9 mouse cellular contexts compared by ENCODE assay signal in the genomic region with DNA sequence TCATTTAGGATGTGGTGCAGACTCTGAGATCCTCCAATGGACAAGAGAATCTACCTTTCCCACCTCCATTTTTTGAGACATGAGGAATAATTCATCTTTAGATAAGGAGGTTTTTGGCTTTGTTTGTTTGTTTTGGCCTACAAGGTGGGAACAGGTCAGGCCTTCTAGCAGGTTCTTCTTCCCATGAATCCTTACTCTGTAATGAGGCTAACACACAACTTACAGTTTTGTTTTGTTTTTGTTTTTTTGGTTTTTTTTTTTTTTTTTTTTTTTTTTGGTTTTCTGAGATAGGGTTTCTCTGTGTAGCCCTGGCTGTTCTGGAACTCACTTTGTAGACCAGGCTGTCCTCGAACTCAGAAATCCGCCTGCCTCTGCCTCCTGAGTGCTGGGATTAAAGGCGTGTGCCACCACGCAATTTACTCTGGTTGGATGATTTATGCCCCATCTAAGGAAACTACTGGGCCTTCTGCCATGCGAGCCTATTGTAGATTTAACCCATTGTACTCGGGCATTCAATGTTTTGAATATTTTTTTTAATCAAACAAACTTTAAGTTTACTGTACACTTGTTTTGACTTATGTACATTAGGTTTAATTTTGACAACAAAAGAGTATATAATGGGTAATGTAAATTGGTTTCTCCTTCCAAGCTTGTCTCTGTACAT. TPM values are rescaled to one million over a fixed set of nuclear protein-coding genes. Genes with fewer than 3 reads are reported as not detected.
DNase-seq lines count a peak whose midpoint lies in the region; ATAC-seq and TF ChIP-seq lines count a peak whose summit lies in the region.
"Had no signal": no experiment of that assay in that cellular context is flagged by ENCODE, and none has a peak within 500 bp of the region (broad histone marks: within the 10 kb centered on the region; RNA-seq: fewer than 3 reads in every experiment).

No protein-coding gene starts in this region.

- no peak overlapping the region for H3K9ac ChIP-seq in embryonic facial prominence, embryonic 14.5 days (ENCODE audit: low read depth, low read length)
- H3K9ac ChIP-seq in midbrain, postnatal 0 days (replicated peaks; ENCODE audit: low read length, poor library complexity, severe bottlenecking): no peak overlapping the region

- H3K9me3 ChIP-seq in embryonic facial prominence, embryonic 14.5 days (ENCODE audit: control insufficient read depth, low read length): no peaks in the 10 kb centered on the region
- no peaks in the 10 kb centered on the region for H3K9me3 ChIP-seq in limb, embryonic 10.5 days (replicated peaks)
- no peaks in the 10 kb centered on the region for H3K9me3 ChIP-seq in midbrain, postnatal 0 days (ENCODE audit: low read length)

- H3K4me2 ChIP-seq in embryonic facial prominence, embryonic 14.5 days (ENCODE audit: low read depth, low read length): peak overlapping the region; percentile 78
- H3K4me2 ChIP-seq in midbrain, postnatal 0 days (ENCODE audit: low read depth, low read length, poor library complexity, severe bottlenecking): peak overlapping the region; percentile 80; the same call in 1 of the 2 replicates

- peak; percentile 19 for DNase-seq in kidney, adult 18-20 months
- no peak for DNase-seq in kidney, adult 11 months
- DNase-seq in embryonic facial prominence, embryonic 14.5 days (ENCODE audit: low spot score): no peak
- no peak for DNase-seq in limb, embryonic 10.5 days (ENCODE audit: low spot score)
- no peak for DNase-seq in midbrain, postnatal 0 days (ENCODE audit: low spot score)
- DNase-seq in frontal cortex, adult 2 months (ENCODE audit: extremely low spot score in 1 of 2, low spot score in 1 of 2): no peak
- DNase-seq in thymus, postnatal 4 days: no peak
- DNase-seq in layer of hippocampus, postnatal 36 days: no peak

- H3K36me3 ChIP-seq in embryonic facial prominence, embryonic 14.5 days (ENCODE audit: control insufficient read depth, insufficient read depth, low read length): peaks cover 16% of the 10 kb centered on the region; the same call in 1 of the 2 replicates
- H3K36me3 ChIP-seq in limb, embryonic 10.5 days: peaks cover 22% of the 10 kb centered on the region
- H3K36me3 ChIP-seq in midbrain, postnatal 0 days (ENCODE audit: insufficient read depth, low read length): no peaks in the 10 kb centered on the region

- no peaks in the 10 kb centered on the region for H3K27me3 ChIP-seq in embryonic facial prominence, embryonic 14.5 days (replicated peaks; ENCODE audit: control insufficient read depth, insufficient read depth, low read length)
- H3K27me3 ChIP-seq in limb, embryonic 10.5 days (ENCODE audit: low read depth, poor library complexity, severe bottlenecking): no peaks in the 10 kb centered on the region
- no peaks in the 10 kb centered on the region for H3K27me3 ChIP-seq in midbrain, postnatal 0 days (ENCODE audit: insufficient read depth, low read length)

- peak overlapping the region; percentile 80; the same call in 1 of the 2 replicates for H3K4me3 ChIP-seq in embryonic facial prominence, embryonic 14.5 days (ENCODE audit: low read depth, low read length)
- H3K4me3 ChIP-seq in limb, embryonic 10.5 days: peak overlapping the region; percentile 84
- H3K4me3 ChIP-seq in midbrain, postnatal 0 days (ENCODE audit: low read depth, low read length): no peak overlapping the region

- peaks cover 8% of the 10 kb centered on the region for H3K4me1 ChIP-seq in embryonic facial prominence, embryonic 14.5 days (ENCODE audit: control insufficient read depth, insufficient read depth, low read length)
- peaks cover 11% of the 10 kb centered on the region for H3K4me1 ChIP-seq in limb, embryonic 10.5 days
- H3K4me1 ChIP-seq in midbrain, postnatal 0 days (ENCODE audit: insufficient read depth, low read length): peaks cover 2% of the 10 kb centered on the region; the same call in 1 of the 2 replicates

- no peak for TF ChIP-seq CTCF in midbrain, postnatal 0 days (IDR thresholded peaks at IDR 0.05)

- 75% methylated on average over 6 of the region's 6 CpGs for WGBS in embryonic facial prominence, embryonic 14.5 days
- 74% methylated on average over 6 of the region's 6 CpGs for WGBS in limb, embryonic 10.5 days
- 82% methylated on average over 6 of the region's 6 CpGs for WGBS in midbrain, postnatal 0 days

- peak overlapping the region; percentile 81 for H3K27ac ChIP-seq in embryonic facial prominence, embryonic 14.5 days (replicated peaks; ENCODE audit: low read depth, low read length)
- H3K27ac ChIP-seq in limb, embryonic 10.5 days: peak overlapping the region; percentile 90
- H3K27ac ChIP-seq in midbrain, postnatal 0 days (ENCODE audit: low read depth, low read length): no peak overlapping the region

- no peak for ATAC-seq in embryonic facial prominence, embryonic 14.5 days (ENCODE audit: low read depth)
- no peak for ATAC-seq in midbrain, postnatal 0 days (ENCODE audit: low FRiP score)

RNA-seq across cellular contexts. Expression of gene Depdc5, which starts 0.9 kb away (rescaled TPM):
- 18.3 and 21.0 TPM in 2 replicates for polyA plus RNA-seq in embryonic facial prominence, embryonic 14.5 days (2014; fragmentation: Nextera tagmentation; extraction: Ambion mirVana)
- 37.9 TPM in 2 replicates for polyA plus RNA-seq in limb, embryonic 10.5 days (2016; fragmentation: Nextera tagmentation; extraction: Ambion mirVana)
- total RNA-seq in midbrain, postnatal 0 days (2014; rRNA removed): 37.5 and 55.3 TPM in 2 replicates
- 15.1 and 18.1 TPM in 2 replicates for polyA plus RNA-seq in midbrain, postnatal 0 days (2015; fragmentation: Nextera tagmentation; extraction: Ambion mirVana)
- 43.1 and 48.9 TPM in 2 replicates for polyA plus RNA-seq in frontal cortex, adult 2 months (2012; rRNA removed)
- total RNA-seq in layer of hippocampus, postnatal 36 days (2021): 10 to 100 TPM; 64.3 to 69.0 TPM

RNA-seq across cellular contexts. Expression of gene Prr14l, which starts 8.5 kb away (rescaled TPM):
- 11.6 and 14.0 TPM in 2 replicates for polyA plus RNA-seq in embryonic facial prominence, embryonic 14.5 days (2014; fragmentation: Nextera tagmentation; extraction: Ambion mirVana)
- 20.7 and 21.8 TPM in 2 replicates for polyA plus RNA-seq in limb, embryonic 10.5 days (2016; fragmentation: Nextera tagmentation; extraction: Ambion mirVana)
- 17.4 and 21.1 TPM in 2 replicates for total RNA-seq in midbrain, postnatal 0 days (2014; rRNA removed)
- polyA plus RNA-seq in midbrain, postnatal 0 days (2015; fragmentation: Nextera tagmentation; extraction: Ambion mirVana): 6.1 and 13.5 TPM in 2 replicates
- 15.0 and 15.2 TPM in 2 replicates for polyA plus RNA-seq in frontal cortex, adult 2 months (2012; rRNA removed)
- 10 to 100 TPM; 54.6 to 58.2 TPM for total RNA-seq in layer of hippocampus, postnatal 36 days (2021)

RNA-seq across cellular contexts. Expression of gene Gm20671, which starts 35.7 kb away (rescaled TPM):
- not detected in 2 replicates for polyA plus RNA-seq in embryonic facial prominence, embryonic 14.5 days (2014; fragmentation: Nextera tagmentation; extraction: Ambion mirVana)
- polyA plus RNA-seq in limb, embryonic 10.5 days (2016; fragmentation: Nextera tagmentation; extraction: Ambion mirVana): not detected in 2 replicates
- total RNA-seq in midbrain, postnatal 0 days (2014; rRNA removed): 7.0 TPM in 1 of 2 replicates, not detected in the other
- not detected in 2 replicates for polyA plus RNA-seq in midbrain, postnatal 0 days (2015; fragmentation: Nextera tagmentation; extraction: Ambion mirVana)
- polyA plus RNA-seq in frontal cortex, adult 2 months (2012; rRNA removed): not detected in 2 replicates
- not detected for total RNA-seq in layer of hippocampus, postnatal 36 days (2021)
- total RNA-seq: adrenal gland, postnatal 36 days had no signal
